Mouse (Mus musculus) intestine, embryonic 14.5 days (tissue): ENCODE measurements at regions not wholly inside any gene's neighbourhood (a gene's known extent, or its start where the extent isn't known, plus 50 kb on each side); places are given as distances from the start of the nearest gene placed in this dataset.

Source experiments
- ATAC-seq: fragments of 200-750 bp; cut with Nextera tagmentation; replicated peaks from 2 replicates; pipeline ENCODE4 v1.8.0; 2017; ENCODE audit warnings: low read depth, moderate number of reproducible peaks, moderate TSS enrichment, moderate library complexity; ENCODE audit not compliant: low FRiP score, low TSS enrichment
- DNase-seq: peaks from one replicate; pipeline ENCODE4 v3.0.0-alpha.2; 2018; ENCODE audit warnings: low spot score
- H3K27ac ChIP-seq: fragments of 300-500 bp; sonication (generic); 2 replicates; pipeline ENCODE4 v1.5.1; 2014; ENCODE audit warnings: low read depth, mild to moderate bottlenecking, control low read depth
- H3K27me3 ChIP-seq: fragments of 300-500 bp; sonication (generic); replicated peaks from 2 replicates; pipeline ENCODE4 v1.6.1; 2014; ENCODE audit warnings: low read length, control low read depth; ENCODE audit not compliant: control insufficient read depth, insufficient read depth
- H3K36me3 ChIP-seq: fragments of 300-500 bp; sonication (generic); 2 replicates; pipeline ENCODE4 v1.6.1; 2014; ENCODE audit warnings: low read length, control low read depth; ENCODE audit not compliant: control insufficient read depth, insufficient read depth
- H3K4me1 ChIP-seq: fragments of 300-500 bp; sonication (generic); replicated peaks from 2 replicates; pipeline ENCODE4 v1.6.1; 2014; ENCODE audit warnings: low read length, control low read depth, mixed read lengths; ENCODE audit not compliant: control insufficient read depth, insufficient read depth
- H3K4me2 ChIP-seq: fragments of 300-500 bp; sonication (generic); 2 replicates; pipeline ENCODE4 v1.6.1; 2014; ENCODE audit warnings: low read length
- H3K4me3 ChIP-seq: fragments of 300-500 bp; sonication (generic); 2 replicates; pipeline ENCODE4 v1.5.1; 2014; ENCODE audit warnings: low read depth, low read length, control low read depth, mixed read lengths
- H3K9ac ChIP-seq: fragments of 300-500 bp; sonication (generic); 2 replicates; pipeline ENCODE4 v1.6.1; 2014; ENCODE audit warnings: mild to moderate bottlenecking, low read length
- H3K9me3 ChIP-seq: fragments of 300-500 bp; sonication (generic); 2 replicates; pipeline ENCODE4 v1.6.1; 2016; ENCODE audit warnings: low read length, control low read depth; ENCODE audit not compliant: control insufficient read depth
- WGBS: fragments of 180-500 bp; shearing (Covaris S2); extraction: QIAGEN DNeasy Blood & Tissue Kit; methylation state at CpG from one replicate; pipeline ENCODE4 v1.1.7; 2014; 5-methylcytosine and 5-hydroxymethylcytosine counted together

- no peak overlapping the region for H3K4me3 ChIP-seq
- H3K9ac ChIP-seq: no peak overlapping the region
- no peak overlapping the region for H3K27ac ChIP-seq
- no peaks in the 10 kb centered on the region for H3K36me3 ChIP-seq
- ATAC-seq (no peak), DNase-seq (no peak)
- 70% methylated on average over 1 of the region's 1 CpGs for whole genome bisulfite sequencing
- H3K9me3 ChIP-seq: 0 out of 2 replicates have a peak, but pooled peaks cover 5% of the 10 kb centered on the region
- H3K4me2 ChIP-seq: no peak overlapping the region
- H3K4me1 ChIP-seq: 0 out of 2 replicates have a peak, but pooled peaks cover 3% of the 10 kb centered on the region
- no peaks in the 10 kb centered on the region for H3K27me3 ChIP-seq
Observed at GRCm38 (mm10) chr2:117743901-117744300, 367.8 kb upstream of the Thbs1 start.

GRCm38 (mm10) chr2:117745767-117746166 is 365.9 kb upstream of the Thbs1 start:
- H3K9ac ChIP-seq: no peak overlapping the region
- no peak overlapping the region for H3K4me2 ChIP-seq
- 0 out of 2 replicates have a peak, but pooled peaks cover 5% of the 10 kb centered on the region for H3K9me3 ChIP-seq
- DNase-seq (no peak), ATAC-seq (no peak)
- 0 out of 2 replicates have a peak, but pooled peaks cover 3% of the 10 kb centered on the region for H3K4me1 ChIP-seq
- no peaks in the 10 kb centered on the region for H3K27me3 ChIP-seq
- no peak overlapping the region for H3K27ac ChIP-seq
- H3K36me3 ChIP-seq: no peaks in the 10 kb centered on the region
- H3K4me3 ChIP-seq: no peak overlapping the region
- 62% methylated on average over 2 of the region's 2 CpGs for WGBS

GRCm38 (mm10) chr2:117747136-117747535 is 364.5 kb upstream of the Thbs1 start:
- no peak for DNase-seq

GRCm38 (mm10) chr2:117748892-117749291 is 362.8 kb upstream of the Thbs1 start:
- WGBS: 83% methylated on average over 4 of the region's 4 CpGs
- 0 out of 2 replicates have a peak, but pooled peaks cover 3% of the 10 kb centered on the region for H3K4me1 ChIP-seq

More at GRCm38 (mm10) chr2:117747136-117747535, 364.5 kb upstream of the Thbs1 start:
- Histone ChIP-seq H3K27ac (no peak overlapping the region), H3K27me3 (no peaks in the 10 kb centered on the region), H3K4me2 (no peak overlapping the region), H3K4me1 (0 out of 2 replicates have a peak, but pooled peaks cover 3% of the 10 kb centered on the region), H3K9ac (no peak overlapping the region), H3K9me3 (0 out of 2 replicates have a peak, but pooled peaks cover 5% of the 10 kb centered on the region), H3K4me3 (no peak overlapping the region), H3K36me3 (no peaks in the 10 kb centered on the region)
- no peak for ATAC-seq
- 77% methylated on average over 3 of the region's 3 CpGs for WGBS

GRCm38 (mm10) chr2:117759491-117760013 is 352.1 kb upstream of the Thbs1 start:
- Histone ChIP-seq H3K4me2 (no peak overlapping the region), H3K36me3 (no peaks in the 10 kb centered on the region), H3K27ac (no peak overlapping the region), H3K4me1 (no peaks in the 10 kb centered on the region), H3K27me3 (no peaks in the 10 kb centered on the region), H3K9ac (no peak overlapping the region), H3K9me3 (no peaks in the 10 kb centered on the region), H3K4me3 (no peak overlapping the region)
- ATAC-seq: no peak
- no peak for DNase-seq
- WGBS: 33% methylated on average over 1 of the region's 1 CpGs

More at GRCm38 (mm10) chr2:117748892-117749291, 362.8 kb upstream of the Thbs1 start:
- Histone ChIP-seq H3K4me3 (no peak overlapping the region), H3K9ac (no peak overlapping the region), H3K36me3 (no peaks in the 10 kb centered on the region), H3K27ac (no peak overlapping the region), H3K27me3 (no peaks in the 10 kb centered on the region), H3K4me2 (no peak overlapping the region), H3K9me3 (0 out of 2 replicates have a peak, but pooled peaks cover 5% of the 10 kb centered on the region)
- no peak for DNase-seq
- no peak for ATAC-seq

- ATAC-seq: no peak
- no peak overlapping the region for H3K27ac ChIP-seq
Observed at GRCm38 (mm10) chr2:117763631-117764030, 348.0 kb upstream of the Thbs1 start.

GRCm38 (mm10) chr2:117765572-117765971 is 346.1 kb upstream of the Thbs1 start:
- WGBS: 59% methylated on average over 5 of the region's 5 CpGs
- DNase-seq (no peak), ATAC-seq (no peak)
- Histone ChIP-seq H3K36me3 (no peaks in the 10 kb centered on the region), H3K4me2 (no peak overlapping the region), H3K4me1 (0 out of 2 replicates have a peak, but pooled peaks cover 8% of the 10 kb centered on the region), H3K27ac (no peak overlapping the region), H3K27me3 (no peaks in the 10 kb centered on the region), H3K4me3 (no peak overlapping the region), H3K9ac (no peak overlapping the region), H3K9me3 (no peaks in the 10 kb centered on the region)

More at GRCm38 (mm10) chr2:117763631-117764030, 348.0 kb upstream of the Thbs1 start:
- H3K9me3 ChIP-seq: no peaks in the 10 kb centered on the region
- no peak for DNase-seq
- no peak overlapping the region for H3K4me3 ChIP-seq
- H3K9ac ChIP-seq: no peak overlapping the region
- no peaks in the 10 kb centered on the region for H3K27me3 ChIP-seq
- H3K4me1 ChIP-seq: 0 out of 2 replicates have a peak, but pooled peaks cover 6% of the 10 kb centered on the region
- no peak overlapping the region for H3K4me2 ChIP-seq
- no peaks in the 10 kb centered on the region for H3K36me3 ChIP-seq
- WGBS: 74% methylated on average over 1 of the region's 1 CpGs

- H3K4me3 ChIP-seq: no peak overlapping the region
- 0 out of 2 replicates have a peak, but pooled peaks cover 8% of the 10 kb centered on the region for H3K4me1 ChIP-seq
- WGBS: 86% methylated on average over 3 of the region's 3 CpGs
- ATAC-seq (no peak), DNase-seq (no peak)
- H3K36me3 ChIP-seq: no peaks in the 10 kb centered on the region
- no peak overlapping the region for H3K27ac ChIP-seq
- no peak overlapping the region for H3K9ac ChIP-seq
- no peaks in the 10 kb centered on the region for H3K27me3 ChIP-seq
- no peaks in the 10 kb centered on the region for H3K9me3 ChIP-seq
- no peak overlapping the region for H3K4me2 ChIP-seq
Observed at GRCm38 (mm10) chr2:117766450-117766849, 345.2 kb upstream of the Thbs1 start.
